Mouse (Mus musculus): ENCODE measurements around the gene Rel. TPM values are rescaled to one million over a fixed set of nuclear protein-coding genes. Genes with fewer than 3 reads are reported as not detected.

Gene Rel
- polyA plus RNA-seq, 1 experiment, result 0.73 TPM

DNA sequence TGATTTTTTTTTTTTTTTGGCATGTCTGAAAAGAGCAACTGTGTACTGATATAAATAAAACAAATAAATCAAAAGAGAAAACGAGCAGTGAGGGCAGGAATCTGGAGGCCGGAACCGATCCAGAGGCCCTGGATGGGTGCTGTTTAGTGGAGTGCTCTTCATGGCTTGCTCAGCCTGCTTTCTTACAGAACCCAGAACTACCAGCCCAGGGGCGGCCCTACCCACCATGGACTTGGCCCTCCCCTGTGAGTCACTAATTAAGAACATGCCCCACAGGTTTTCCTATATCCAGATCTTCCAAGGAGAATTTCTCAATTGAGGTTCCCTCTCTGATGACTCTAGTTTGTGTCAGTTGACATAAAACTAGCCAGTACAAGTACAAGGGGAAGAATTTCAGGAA, 24.7 kb downstream of the Rel start:
- no peak overlapping the region for H3K4me3 ChIP-seq (ENCODE audit: insufficient read depth, poor library complexity, severe bottlenecking)
- no peak overlapping the region for H3ac ChIP-seq (ENCODE audit: control insufficient read depth, insufficient read length, low read depth)
- TF ChIP-seq USF1 (IDR thresholded peaks at IDR 0.05; ENCODE audit: low read depth) (no peak), MAX (IDR thresholded peaks at IDR 0.05) (no peak)
- H3K79me3 ChIP-seq (ENCODE audit: low read depth), result no peaks in the 10 kb centered on the region
- no peaks in the 10 kb centered on the region for H3K79me2 ChIP-seq (ENCODE audit: control insufficient read depth, insufficient read depth)
- peaks cover 38% of the 10 kb centered on the region for H3K36me3 ChIP-seq (ENCODE audit: control insufficient read depth, insufficient read depth)
- H3K27me3 ChIP-seq (ENCODE audit: control insufficient read depth, insufficient read depth, insufficient read length), result no peaks in the 10 kb centered on the region

DNA sequence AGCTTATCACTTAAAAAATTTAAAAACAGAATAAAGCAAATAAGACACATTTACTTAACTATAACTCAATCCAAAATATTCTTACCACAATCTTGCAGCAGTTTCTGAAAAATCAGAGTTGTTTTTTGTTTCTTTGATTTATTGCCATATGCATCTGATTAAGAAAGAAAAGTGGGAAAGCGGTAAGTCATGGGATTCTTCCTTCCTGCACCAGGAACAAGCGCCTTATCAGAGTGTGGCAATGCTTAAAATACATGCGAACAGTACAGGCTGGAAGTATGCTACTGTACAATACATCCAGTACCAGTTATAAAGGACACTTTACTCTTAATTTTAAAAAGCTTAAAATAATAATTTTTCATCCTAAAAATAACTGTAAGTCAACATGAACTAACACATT, 26.4 kb downstream of the Rel start:
- peaks cover 43% of the 10 kb centered on the region for H3K36me3 ChIP-seq (ENCODE audit: control insufficient read depth, insufficient read depth)
- no peak for TF ChIP-seq CEBPB (IDR thresholded peaks at IDR 0.05; ENCODE audit: low read depth)
- TF ChIP-seq FOSL1 (IDR thresholded peaks at IDR 0.05; ENCODE audit: insufficient read depth, low read length, poor library complexity, severe bottlenecking), result no peak
- TF ChIP-seq USF1 (IDR thresholded peaks at IDR 0.05; ENCODE audit: low read depth), result no peak
- no peak for TF ChIP-seq MAX (IDR thresholded peaks at IDR 0.05)
- no peak for TF ChIP-seq MYOD1 (IDR thresholded peaks at IDR 0.05; ENCODE audit: control insufficient read depth, insufficient read length, low read depth)
- no peak for TF ChIP-seq CTCF (IDR thresholded peaks at IDR 0.05; ENCODE audit: control insufficient read depth, insufficient read depth, insufficient read length)
- TF ChIP-seq MYOG (IDR thresholded peaks at IDR 0.05; ENCODE audit: control insufficient read depth, extremely low read depth, insufficient read length), result no peak
- H3K4me3 ChIP-seq (ENCODE audit: insufficient read depth, poor library complexity, severe bottlenecking), result no peak overlapping the region
- H3K79me2 ChIP-seq (ENCODE audit: control insufficient read depth, insufficient read depth), result no peaks in the 10 kb centered on the region
- no peak overlapping the region for H3ac ChIP-seq (ENCODE audit: control insufficient read depth, insufficient read length, low read depth)
- H3K27me3 ChIP-seq (ENCODE audit: control insufficient read depth, insufficient read depth, insufficient read length), result no peaks in the 10 kb centered on the region
- H3K79me3 ChIP-seq (ENCODE audit: low read depth), result no peaks in the 10 kb centered on the region

DNA sequence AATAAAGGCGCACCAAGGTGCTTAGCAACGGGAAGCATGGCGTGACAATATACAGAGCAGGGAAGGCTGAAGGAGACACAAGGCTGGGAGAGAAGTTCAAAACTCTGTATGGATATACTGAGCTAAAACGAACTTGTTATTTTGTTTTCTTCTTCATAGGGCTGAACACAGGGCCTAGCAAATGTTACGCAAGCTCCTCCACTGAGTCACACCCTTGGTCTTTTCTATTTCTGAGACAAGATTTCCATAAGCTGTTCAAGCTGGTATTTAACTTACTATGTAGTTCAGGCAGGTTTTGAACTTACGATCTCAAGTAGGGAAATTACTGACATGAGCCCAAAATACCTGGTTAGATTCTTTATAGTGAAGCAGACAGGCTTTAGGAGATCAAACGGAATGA, 29.4 kb downstream of the Rel start:
- Histone ChIP-seq H3K79me3 (ENCODE audit: low read depth) (no peaks in the 10 kb centered on the region), H3ac (ENCODE audit: control insufficient read depth, insufficient read length, low read depth) (no peak overlapping the region), H3K4me3 (ENCODE audit: insufficient read depth, poor library complexity, severe bottlenecking) (no peak overlapping the region), H3K27me3 (ENCODE audit: control insufficient read depth, insufficient read depth, insufficient read length) (no peaks in the 10 kb centered on the region), H3K36me3 (ENCODE audit: control insufficient read depth, insufficient read depth) (peaks cover 34% of the 10 kb centered on the region), H3K79me2 (ENCODE audit: control insufficient read depth, insufficient read depth) (no peaks in the 10 kb centered on the region)
- TF ChIP-seq CEBPB (IDR thresholded peaks at IDR 0.05; ENCODE audit: low read depth), result peak; percentile 38
- no peak for TF ChIP-seq FOSL1 (IDR thresholded peaks at IDR 0.05; ENCODE audit: insufficient read depth, low read length, poor library complexity, severe bottlenecking)
- TF ChIP-seq MYOG (IDR thresholded peaks at IDR 0.05; ENCODE audit: control insufficient read depth, extremely low read depth, insufficient read length), result no peak
- no peak for TF ChIP-seq MAX (IDR thresholded peaks at IDR 0.05)

DNA sequence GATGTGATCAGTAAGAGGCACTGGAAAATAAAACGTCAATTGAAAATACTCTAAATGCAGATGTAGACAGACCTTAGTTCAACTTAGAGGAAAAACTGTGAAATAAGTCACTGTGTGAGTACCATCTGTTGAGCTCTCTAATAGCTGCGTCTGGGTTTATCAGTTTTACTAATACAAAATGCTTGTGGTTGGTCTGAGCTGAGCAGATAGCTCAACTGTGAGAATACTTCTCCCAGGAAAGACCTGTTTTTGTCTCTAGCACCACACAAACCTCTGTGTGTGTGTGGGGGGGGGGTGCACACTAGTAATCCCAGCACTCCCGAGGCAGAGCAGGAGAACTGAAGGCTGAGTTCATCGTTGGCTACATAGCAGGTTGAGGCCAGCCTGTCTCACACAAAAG, 29.9 kb downstream of the Rel start:
- Histone ChIP-seq H3K79me2 (ENCODE audit: control insufficient read depth, insufficient read depth) (no peaks in the 10 kb centered on the region), H3ac (ENCODE audit: control insufficient read depth, insufficient read length, low read depth) (no peak overlapping the region), H3K79me3 (ENCODE audit: low read depth) (no peaks in the 10 kb centered on the region), H3K36me3 (ENCODE audit: control insufficient read depth, insufficient read depth) (peaks cover 34% of the 10 kb centered on the region), H3K27me3 (ENCODE audit: control insufficient read depth, insufficient read depth, insufficient read length) (no peaks in the 10 kb centered on the region), H3K4me3 (ENCODE audit: insufficient read depth, poor library complexity, severe bottlenecking) (no peak overlapping the region)
- TF ChIP-seq CTCF (IDR thresholded peaks at IDR 0.05; ENCODE audit: control insufficient read depth, insufficient read depth, insufficient read length) (no peak), MYOG (IDR thresholded peaks at IDR 0.05; ENCODE audit: control insufficient read depth, extremely low read depth, insufficient read length) (no peak), USF1 (IDR thresholded peaks at IDR 0.05; ENCODE audit: low read depth) (no peak), MYOD1 (IDR thresholded peaks at IDR 0.05; ENCODE audit: control insufficient read depth, insufficient read length, low read depth) (no peak), FOSL1 (IDR thresholded peaks at IDR 0.05; ENCODE audit: insufficient read depth, low read length, poor library complexity, severe bottlenecking) (no peak), MAX (IDR thresholded peaks at IDR 0.05) (no peak), CEBPB (IDR thresholded peaks at IDR 0.05; ENCODE audit: low read depth) (no peak)

DNA sequence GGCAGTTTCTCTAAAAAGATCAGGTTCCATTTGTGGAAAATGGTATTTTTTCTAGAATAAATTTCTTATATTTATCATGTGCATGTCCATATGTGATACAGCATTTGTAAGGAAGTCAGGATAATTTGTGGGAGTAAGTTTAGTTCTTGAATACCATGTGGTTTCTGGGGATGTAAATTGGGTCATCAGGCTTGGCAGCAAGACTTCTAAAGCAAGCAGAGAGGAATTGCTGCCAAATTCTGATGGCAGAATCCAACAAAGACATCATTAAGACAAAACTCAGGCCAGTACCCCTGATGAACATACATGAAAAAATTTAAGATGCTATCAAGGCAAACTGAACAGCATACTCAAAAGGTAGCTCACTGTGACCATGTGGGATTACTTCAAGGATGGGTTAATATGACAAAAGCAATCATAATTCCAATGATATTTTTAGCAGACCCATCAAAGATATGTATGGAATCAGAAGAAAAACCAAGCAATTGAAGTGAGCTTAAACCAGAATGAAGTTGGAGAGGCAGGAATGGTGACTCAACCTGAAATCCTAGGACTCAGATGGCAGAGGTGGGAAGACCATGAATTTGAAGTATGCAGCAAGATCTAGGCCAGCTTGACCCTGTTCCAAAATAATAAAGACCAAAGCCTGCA, 34.8 kb downstream of the Rel start:
- Histone ChIP-seq H3K27me3 (ENCODE audit: control insufficient read depth, insufficient read depth, insufficient read length) (no peaks in the 10 kb centered on the region), H3K79me2 (ENCODE audit: control insufficient read depth, insufficient read depth) (no peaks in the 10 kb centered on the region), H3ac (ENCODE audit: control insufficient read depth, insufficient read length, low read depth) (no peak overlapping the region), H3K36me3 (ENCODE audit: control insufficient read depth, insufficient read depth) (peaks cover 22% of the 10 kb centered on the region), H3K79me3 (ENCODE audit: low read depth) (no peaks in the 10 kb centered on the region), H3K4me3 (ENCODE audit: insufficient read depth, poor library complexity, severe bottlenecking) (no peak overlapping the region)
- no peak for TF ChIP-seq USF1 (IDR thresholded peaks at IDR 0.05; ENCODE audit: low read depth)
- TF ChIP-seq CTCF (IDR thresholded peaks at IDR 0.05; ENCODE audit: control insufficient read depth, insufficient read depth, insufficient read length), result no peak
- no peak for TF ChIP-seq MAX (IDR thresholded peaks at IDR 0.05)
- no peak for TF ChIP-seq CEBPB (IDR thresholded peaks at IDR 0.05; ENCODE audit: low read depth)
- no peak for TF ChIP-seq FOSL1 (IDR thresholded peaks at IDR 0.05; ENCODE audit: insufficient read depth, low read length, poor library complexity, severe bottlenecking)
- TF ChIP-seq MYOG (IDR thresholded peaks at IDR 0.05; ENCODE audit: control insufficient read depth, extremely low read depth, insufficient read length), result no peak
- TF ChIP-seq MYOD1 (IDR thresholded peaks at IDR 0.05; ENCODE audit: control insufficient read depth, insufficient read length, low read depth), result no peak

DNA sequence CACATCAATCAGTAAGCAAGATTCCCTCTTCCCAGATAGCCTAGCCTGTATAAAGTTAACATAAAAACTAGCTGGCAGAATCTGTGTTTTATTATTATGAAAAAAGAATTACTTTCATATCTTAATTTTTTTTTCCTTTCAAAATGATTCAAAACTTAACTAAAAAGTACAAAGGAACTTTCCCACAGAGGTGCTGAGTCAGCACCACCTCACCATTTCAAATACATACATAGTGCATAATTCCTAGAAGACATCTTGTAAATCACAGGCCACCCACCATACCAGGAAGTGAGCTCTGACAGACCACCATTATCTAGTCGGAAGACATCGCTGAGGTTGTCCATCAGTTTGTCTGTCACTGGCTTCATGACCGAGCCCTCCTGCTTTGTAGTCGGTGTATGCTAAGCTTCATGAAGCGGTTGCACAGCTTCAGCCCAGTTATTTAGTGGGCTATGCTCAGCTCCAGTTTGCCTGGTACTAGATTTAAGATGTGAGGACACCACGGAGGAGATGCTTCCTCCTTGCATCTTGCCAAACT, 36.0 kb downstream of the Rel start:
- Histone ChIP-seq H3K36me3 (ENCODE audit: control insufficient read depth, insufficient read depth) (peaks cover 23% of the 10 kb centered on the region), H3K79me3 (ENCODE audit: low read depth) (no peaks in the 10 kb centered on the region), H3K79me2 (ENCODE audit: control insufficient read depth, insufficient read depth) (no peaks in the 10 kb centered on the region), H3ac (ENCODE audit: control insufficient read depth, insufficient read length, low read depth) (no peak overlapping the region), H3K27me3 (ENCODE audit: control insufficient read depth, insufficient read depth, insufficient read length) (no peaks in the 10 kb centered on the region), H3K4me3 (ENCODE audit: insufficient read depth, poor library complexity, severe bottlenecking) (no peak overlapping the region)
- no peak for TF ChIP-seq MYOD1 (IDR thresholded peaks at IDR 0.05; ENCODE audit: control insufficient read depth, insufficient read length, low read depth)
- TF ChIP-seq MYOG (IDR thresholded peaks at IDR 0.05; ENCODE audit: control insufficient read depth, extremely low read depth, insufficient read length), result no peak
- TF ChIP-seq FOSL1 (IDR thresholded peaks at IDR 0.05; ENCODE audit: insufficient read depth, low read length, poor library complexity, severe bottlenecking), result no peak
- TF ChIP-seq CTCF (IDR thresholded peaks at IDR 0.05; ENCODE audit: control insufficient read depth, insufficient read depth, insufficient read length), result no peak
- TF ChIP-seq USF1 (IDR thresholded peaks at IDR 0.05; ENCODE audit: low read depth), result no peak
- no peak for TF ChIP-seq CEBPB (IDR thresholded peaks at IDR 0.05; ENCODE audit: low read depth)
- TF ChIP-seq MAX (IDR thresholded peaks at IDR 0.05), result no peak

All from C2C12 (cell line).